Mouse (Mus musculus) ES-E14 (cell line): ENCODE measurements around the gene Nod2.

Source experiments
- CHD2 ChIP-seq: IDR thresholded peaks from 2 replicates; pipeline ENCODE4 v1.6.1; 2014; ENCODE audit warnings: mild to moderate bottlenecking, low read depth, low read length, inconsistent platforms
- HCFC1 ChIP-seq: IDR thresholded peaks from 2 replicates; pipeline ENCODE4 v1.6.1; 2012; ENCODE audit warnings: low read length, inconsistent platforms, borderline replicate concordance; ENCODE audit not compliant: insufficient read depth
- MAFK ChIP-seq: IDR thresholded peaks from 2 replicates; pipeline ENCODE4 v1.6.1; 2014; ENCODE audit warnings: mild to moderate bottlenecking, low read depth, low read length, inconsistent platforms; ENCODE audit not compliant: insufficient read depth
- ZNF384 ChIP-seq: IDR thresholded peaks from 2 replicates; pipeline ENCODE4 v1.6.1; 2012; ENCODE audit warnings: low read depth, low read length, inconsistent platforms

DNA sequence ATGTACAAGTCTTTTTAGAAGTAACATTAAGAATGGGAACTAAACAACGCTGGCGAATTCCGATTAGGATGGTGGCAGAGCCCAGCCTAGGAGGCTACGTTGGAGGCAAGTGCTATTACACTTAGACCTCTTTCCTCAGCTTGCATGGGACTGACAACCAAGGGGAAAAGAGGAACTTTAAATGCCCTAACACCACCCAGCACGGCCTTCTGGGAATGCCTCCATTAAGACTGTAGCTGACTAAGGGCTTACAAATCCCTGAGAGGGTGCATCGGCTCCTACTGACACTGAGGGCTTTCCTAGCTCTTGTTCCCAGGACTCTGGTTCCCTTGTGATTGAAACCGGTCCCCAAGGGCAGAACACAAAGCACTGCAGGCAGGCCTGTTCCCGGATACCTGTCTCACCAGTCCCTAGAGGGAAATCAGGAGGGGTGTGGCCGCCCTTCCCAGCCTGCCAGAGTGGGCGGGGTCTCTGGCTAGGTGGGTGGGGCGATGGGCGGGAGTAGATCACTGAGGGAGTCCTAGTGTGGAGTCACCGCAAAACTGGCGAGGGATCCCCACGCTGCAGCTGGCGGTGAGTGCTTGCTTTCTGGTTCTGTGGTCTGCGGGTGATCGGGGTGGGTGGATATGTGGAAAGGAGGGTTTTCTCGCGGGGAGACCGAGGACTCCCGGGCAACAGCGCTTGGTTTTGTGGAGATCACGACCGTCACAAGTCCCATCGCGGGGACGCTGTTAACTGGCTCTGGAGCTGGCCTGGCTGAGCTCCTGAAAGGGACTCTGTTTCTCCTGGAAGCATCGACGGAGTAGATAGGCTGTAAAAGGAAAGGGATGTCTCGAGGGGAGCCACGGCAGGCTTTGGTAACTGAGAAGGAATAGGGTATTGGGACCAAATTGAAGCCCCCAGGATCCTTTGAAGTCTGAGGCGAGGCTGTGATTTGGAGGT, at the start of gene Nod2:
- TF ChIP-seq HCFC1, result no peak
- no peak for TF ChIP-seq CHD2
- TF ChIP-seq MAFK, result no peak
- no peak for TF ChIP-seq ZNF384
